Mouse (Mus musculus): ENCODE data around the gene Cyp2d26. TPM values are rescaled to one million over a fixed set of nuclear protein-coding genes. Genes with fewer than 3 reads are reported as not detected.

The Cyp2d26 gene
- polyA plus RNA-seq, 1 experiment from 2014 or later, result not detected

DNA sequence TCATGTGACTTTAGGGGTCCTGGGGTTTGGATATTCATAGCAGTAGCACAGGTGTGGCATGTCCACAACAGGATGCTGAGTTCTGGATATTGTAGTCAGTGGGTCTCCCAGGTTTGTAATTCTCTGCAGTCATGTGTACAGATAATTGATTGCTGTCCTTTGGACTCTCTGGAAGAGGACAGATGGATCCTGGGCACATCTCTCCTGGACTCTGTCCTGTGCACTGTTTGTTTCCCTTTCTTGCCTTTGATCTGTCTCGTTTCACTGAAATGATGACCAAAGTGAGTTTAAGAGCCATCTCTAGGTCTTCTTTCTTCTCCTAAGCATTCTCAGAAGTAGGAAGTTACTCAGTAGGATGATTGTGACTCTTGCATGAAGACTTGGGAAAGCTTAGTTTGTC lies 46.6 kb downstream of the Cyp2d26 start:
- no peak for ATAC-seq (ENCODE audit: low FRiP score, low read depth)
- H3K27me3 ChIP-seq, result no peaks in the 10 kb centered on the region
- no peak overlapping the region for H3K4me2 ChIP-seq (replicated peaks)
- H3K9me3 ChIP-seq, result no peaks in the 10 kb centered on the region
- no peak overlapping the region for H3K27ac ChIP-seq (replicated peaks)
- WGBS, result 50% methylated on average over 1 of the region's 1 CpGs
- H3K4me3 ChIP-seq, result no peak overlapping the region
- H3K9ac ChIP-seq (replicated peaks), result no peak overlapping the region
- no peaks in the 10 kb centered on the region for H3K36me3 ChIP-seq
- no peaks in the 10 kb centered on the region for H3K4me1 ChIP-seq

Small RNA genes within 50 kb of the gene (microRNA-seq; reads per million reads assigned to microRNA genes)
- gene Gm27618, result not detected

Other genes with a start within 250 kb of the Cyp2d26 start
- not detected in 2 replicates for gene Cyp2d12, start 239.2 kb downstream of the Cyp2d26 start, polyA plus RNA-seq (2016; fragmentation: Nextera tagmentation; extraction: Ambion mirVana)
- gene Cyp2d34, start 173.3 kb downstream of the Cyp2d26 start, polyA plus RNA-seq (2016; fragmentation: Nextera tagmentation; extraction: Ambion mirVana), result not detected in 2 replicates
- gene Cyp2d40, start 30.1 kb downstream of the Cyp2d26 start, polyA plus RNA-seq (2016; fragmentation: Nextera tagmentation; extraction: Ambion mirVana), result not detected in 2 replicates
- gene Tcf20, start 193.6 kb upstream of the Cyp2d26 start, polyA plus RNA-seq (2016; fragmentation: Nextera tagmentation; extraction: Ambion mirVana), result 13.7 TPM in 2 replicates
- 3.3 and 4.2 TPM in 2 replicates for gene Nfam1, start 239.0 kb upstream of the Cyp2d26 start, polyA plus RNA-seq (2016; fragmentation: Nextera tagmentation; extraction: Ambion mirVana)